Mouse (Mus musculus): ENCODE data around the gene Crybg1.

GRCm38 (mm10) chr10:43993198-43993597, 155.5 kb downstream of the Crybg1 start:
- no peak for TF ChIP-seq CTCF (IDR thresholded peaks at IDR 0.05; ENCODE audit: low read depth)
- no peak for TF ChIP-seq EP300 (IDR thresholded peaks at IDR 0.05; ENCODE audit: low read depth)
